Mouse (Mus musculus): Measurements from ENCODE around the gene Sox5.
"Not testable (repeated sequence)": the region's sequence is repeated elsewhere in the genome, so short reads cannot be mapped to it uniquely, and the experiment has no call there.

Sox5 gene

GRCm38 (mm10) chr6:144265004-144265403 is 516.8 kb downstream of the Sox5 start:
- DNase-seq = no peak

- DNase-seq = no peak
Observed at GRCm38 (mm10) chr6:144264320-144264915, 517.4 kb downstream of the Sox5 start.

- no peak for DNase-seq
Observed at GRCm38 (mm10) chr6:144256500-144256899, 525.3 kb downstream of the Sox5 start.

GRCm38 (mm10) chr6:144252191-144252718 is 529.5 kb downstream of the Sox5 start:
- DNase-seq = no peak

GRCm38 (mm10) chr6:144251222-144252170 is 530.3 kb downstream of the Sox5 start:
- no peak for DNase-seq

DNA sequence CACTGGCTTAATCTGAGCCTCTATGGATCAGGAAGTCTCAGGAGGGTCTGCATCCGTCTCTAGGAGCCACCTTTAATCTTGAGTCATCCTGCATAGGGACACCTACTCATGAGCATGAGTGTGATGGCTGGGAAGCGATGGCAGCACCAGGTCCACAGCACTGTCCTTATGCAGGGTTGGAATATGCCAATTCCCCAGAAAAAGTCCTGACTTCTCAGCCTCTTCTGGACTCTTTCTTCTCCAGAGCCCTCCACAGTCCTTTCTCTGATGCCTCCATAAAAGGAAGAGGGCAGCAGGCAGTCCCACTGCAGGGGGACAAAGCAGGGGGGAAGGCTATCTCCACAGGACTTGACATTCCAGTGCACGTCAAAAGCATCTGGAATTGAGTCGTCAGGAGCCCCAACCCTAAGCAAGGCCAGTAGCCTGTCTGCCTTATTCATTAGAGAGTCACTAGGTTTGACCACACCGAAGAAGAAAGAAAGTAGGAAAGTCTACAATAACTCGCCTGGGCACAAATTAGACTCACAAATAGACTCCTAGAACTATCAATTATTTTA is 531.1 kb downstream of the Sox5 start:
- DNase-seq = no peak

GRCm38 (mm10) chr6:144236581-144236980 is 545.2 kb downstream of the Sox5 start:
- no peak for DNase-seq

DNA sequence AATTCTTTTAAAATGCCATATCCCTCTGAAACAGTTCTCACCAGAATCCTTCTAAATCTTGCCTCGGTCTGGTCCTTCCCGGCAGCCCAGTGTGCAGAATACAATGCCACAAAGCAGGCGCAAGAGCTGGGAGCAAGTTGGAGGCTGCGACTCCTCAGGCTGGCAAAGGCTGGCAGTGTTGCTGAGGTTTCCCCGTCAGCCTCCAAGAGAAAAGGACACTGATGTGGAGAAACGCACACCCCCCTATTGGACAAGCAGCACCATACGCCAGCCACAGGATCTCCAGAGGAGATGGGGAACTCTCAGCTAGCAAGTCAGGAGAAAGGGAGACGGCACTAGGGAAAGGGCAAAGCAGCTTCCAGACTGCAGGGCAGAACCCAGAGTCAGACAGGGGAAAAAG is 577.8 kb downstream of the Sox5 start:
- DNase-seq = no peak

GRCm38 (mm10) chr6:144203013-144203412 is 578.8 kb downstream of the Sox5 start:
- no peak for DNase-seq

DNA sequence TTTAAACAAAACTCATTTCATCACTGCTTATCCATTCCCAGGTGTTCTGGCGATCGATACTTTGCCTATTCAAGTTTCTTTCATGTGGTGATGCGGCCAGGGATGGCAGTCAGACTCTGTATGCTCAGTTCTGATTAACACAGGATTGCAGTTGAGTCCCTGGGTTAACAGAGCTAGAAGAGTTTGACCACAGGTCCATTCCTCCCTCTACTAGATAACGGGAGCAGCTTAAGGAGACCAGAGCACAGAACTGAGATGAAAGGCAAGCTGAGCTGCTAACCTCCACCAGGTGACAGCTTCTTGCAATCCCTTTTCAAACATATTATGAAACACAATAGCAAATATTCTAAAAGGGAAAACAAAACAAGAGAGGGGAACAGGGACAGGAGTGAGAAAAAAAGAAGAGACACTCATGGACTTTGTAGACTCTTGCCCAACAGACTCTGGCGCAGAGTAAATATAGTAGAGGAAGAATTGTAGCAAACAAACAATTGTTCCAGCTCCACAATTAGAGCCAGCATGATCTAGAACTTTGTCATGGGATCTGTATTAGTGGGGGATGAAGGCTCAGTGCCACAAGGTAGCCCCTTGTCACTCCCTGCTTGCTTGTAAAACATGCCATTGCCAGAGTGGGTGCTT is 580.3 kb downstream of the Sox5 start:
- DNase-seq = no peak

DNA sequence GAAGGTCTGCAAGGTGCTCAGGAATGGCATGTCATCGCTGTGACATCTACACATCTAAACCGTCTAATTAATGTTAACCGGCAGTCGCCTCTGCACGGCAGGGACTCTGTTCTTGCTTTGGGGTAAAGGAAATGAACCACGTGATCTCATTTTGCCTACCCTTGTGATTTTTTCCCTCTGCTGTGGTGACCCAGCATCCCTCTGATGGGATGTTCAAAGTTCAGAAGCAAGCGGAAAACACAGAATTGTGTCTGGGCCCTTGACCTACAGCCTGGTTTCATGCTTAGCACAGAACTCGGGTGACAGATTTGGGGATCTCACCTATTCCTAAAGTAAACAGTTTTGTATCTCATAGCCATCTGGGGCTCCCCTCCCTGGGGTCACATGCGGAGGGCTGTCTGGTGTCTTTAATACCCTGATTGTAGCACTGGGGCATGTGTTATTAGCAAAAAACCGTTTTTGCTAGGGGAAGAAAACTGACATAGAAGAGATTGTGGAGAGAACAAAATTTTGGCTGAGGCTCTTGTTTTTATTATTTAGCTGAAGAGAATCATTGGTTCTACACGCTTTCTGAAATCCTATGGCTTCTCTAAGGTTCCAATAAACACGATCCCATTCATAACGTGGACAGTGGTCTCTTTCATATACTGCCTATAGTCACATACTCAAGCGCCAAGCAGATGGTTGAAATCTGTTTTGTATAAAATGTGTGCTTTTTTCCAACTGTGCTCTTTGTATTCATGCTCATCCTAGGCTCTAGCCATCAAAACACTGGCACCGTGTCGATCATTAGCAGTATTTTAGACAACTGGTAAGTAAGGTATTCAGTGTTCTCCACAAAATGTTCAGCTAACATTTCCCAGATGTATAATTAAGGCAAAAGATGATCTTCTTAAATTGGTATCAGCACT is 584.3 kb downstream of the Sox5 start:
- DNase-seq = no peak

- DNase-seq = no peak
Observed at GRCm38 (mm10) chr6:144195934-144196333, 585.8 kb downstream of the Sox5 start.

DNA sequence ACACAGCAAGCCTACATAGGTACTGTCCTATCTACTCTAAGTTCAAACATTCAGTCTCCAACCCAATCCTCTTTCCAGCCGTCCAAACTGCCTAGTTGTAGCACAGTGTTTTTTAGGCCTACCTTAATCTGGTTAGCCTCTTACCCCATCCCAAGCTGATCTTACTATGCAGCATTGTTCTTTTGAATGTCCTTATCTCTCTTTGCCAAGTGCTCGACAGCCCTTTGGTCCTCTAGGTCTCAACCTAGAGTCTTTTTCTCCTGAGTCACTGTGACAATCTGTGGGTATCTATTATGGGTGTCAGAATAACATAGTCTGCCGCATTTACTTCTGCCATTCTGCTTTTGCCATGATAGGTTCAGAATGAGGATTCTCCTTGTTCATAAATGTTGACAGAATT is 598.7 kb downstream of the Sox5 start:
- no peak for DNase-seq

DNA sequence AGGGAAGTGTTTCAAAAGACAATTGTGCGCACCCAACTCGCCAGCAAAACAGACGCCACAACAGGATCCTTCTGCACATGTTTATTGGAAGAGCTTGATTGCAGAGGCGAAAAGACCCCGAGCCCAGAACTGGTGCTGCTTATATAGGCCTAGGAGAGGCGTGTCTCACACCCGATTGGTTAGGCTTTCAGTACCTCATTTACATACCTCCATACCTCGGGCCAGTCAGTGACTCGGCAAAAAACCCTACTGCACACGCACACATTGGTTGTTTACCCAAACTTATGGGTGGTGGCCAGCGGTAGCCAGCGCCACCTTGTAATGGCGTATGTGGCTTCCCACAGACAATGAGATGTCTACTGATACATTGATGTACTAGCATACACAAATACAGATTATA is 599.3 kb downstream of the Sox5 start:
- not testable (repeated sequence) for DNase-seq

GRCm38 (mm10) chr6:144181083-144181866 is 600.5 kb downstream of the Sox5 start:
- DNase-seq = no peak

DNA sequence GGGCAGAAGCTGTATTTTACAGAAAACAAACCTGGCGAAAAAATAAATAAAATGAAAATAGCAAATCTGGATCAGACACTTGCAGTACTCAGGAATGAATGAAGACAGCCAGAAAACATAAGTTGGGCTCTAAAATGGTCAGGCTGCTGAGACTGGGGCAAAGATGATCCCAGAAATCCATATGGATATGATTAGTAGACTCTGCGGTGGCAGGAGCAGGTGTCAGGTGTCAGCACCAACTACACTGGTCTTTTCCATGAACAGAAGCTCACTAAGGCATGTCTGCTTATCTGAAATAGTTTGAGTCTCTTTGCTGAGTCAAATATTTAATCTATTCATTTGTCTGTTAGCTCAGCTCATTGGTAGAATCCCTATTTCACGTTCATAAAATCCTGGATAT is 602.7 kb downstream of the Sox5 start:
- DNase-seq = no peak

DNA sequence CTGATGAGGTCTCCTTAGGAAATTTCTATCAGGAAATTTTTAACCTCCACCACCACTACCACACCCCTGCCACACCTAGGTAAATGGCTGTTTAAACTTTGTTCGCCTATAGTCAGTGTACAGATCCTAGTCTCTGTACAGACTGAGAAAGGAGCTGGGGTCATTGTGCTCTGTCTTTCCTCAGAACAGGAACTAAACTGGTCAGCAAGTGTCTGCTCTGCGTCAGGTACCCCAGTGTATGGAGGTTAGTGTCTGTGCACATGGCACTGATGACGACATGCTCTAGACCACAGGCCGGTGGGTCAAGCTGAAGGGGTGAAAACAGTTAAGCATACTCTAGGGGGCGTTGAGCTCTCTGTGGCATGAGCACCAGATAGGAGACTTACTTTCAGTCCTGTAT is 605.1 kb downstream of the Sox5 start:
- DNase-seq = no peak

DNA sequence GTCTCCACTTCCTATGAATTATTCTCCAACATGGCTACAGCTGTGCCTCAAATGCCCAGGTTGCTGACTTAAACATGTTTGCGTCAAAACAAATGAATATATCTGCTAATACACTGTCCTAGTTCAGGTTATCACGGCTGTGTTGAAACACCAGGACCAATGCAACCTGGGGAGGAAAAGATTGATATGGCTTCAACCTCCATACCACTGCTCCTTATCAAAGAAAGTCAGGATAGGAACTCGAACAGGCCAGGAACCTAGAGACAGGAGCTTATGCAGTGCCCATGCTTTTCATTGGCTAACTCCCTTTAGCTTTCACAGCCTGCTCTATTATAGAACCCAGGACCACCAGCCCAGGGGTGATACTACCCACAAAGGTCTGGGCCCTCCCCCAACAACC is 606.2 kb downstream of the Sox5 start:
- no peak for DNase-seq

DNA sequence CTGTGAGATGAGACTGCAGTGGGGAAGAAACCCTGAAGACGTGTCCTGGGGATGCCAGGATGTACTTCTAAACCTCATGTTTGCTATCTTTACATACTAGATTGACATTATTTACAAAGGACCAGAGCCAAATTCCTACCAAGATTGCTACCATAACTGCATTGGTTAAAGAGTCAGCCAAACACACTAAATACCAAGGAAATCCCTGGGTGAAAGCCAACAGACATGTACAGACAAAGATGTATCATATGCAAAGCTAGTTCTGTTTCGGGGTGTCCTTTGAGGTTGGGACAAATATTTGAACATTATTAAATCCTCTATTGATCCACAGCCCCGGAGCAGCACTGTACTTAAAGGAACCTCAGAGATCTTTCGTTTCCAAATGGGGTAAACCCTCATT is 611.2 kb downstream of the Sox5 start:
- DNase-seq = no peak

GRCm38 (mm10) chr6:144169791-144170190 is 612.0 kb downstream of the Sox5 start:
- no peak for DNase-seq

All from thymus, postnatal 25 days (tissue).